Mouse (Mus musculus) layer of hippocampus, postnatal 14 days (tissue): ENCODE results near the gene R3hcc1l. TPM values are rescaled to one million over a fixed set of nuclear protein-coding genes. Genes with fewer than 3 reads are reported as not detected.

Experiments used
- DNase-seq, 2 experiments: peaks; one replicate each; pipeline ENCODE4 v3.0.0; 2021 to 2022; ENCODE audit warnings: low spot score in 2 of 2, mixed read lengths in 1 of 2
- long read RNA-seq, 2 experiments: library from polyadenylated mRNA; stranded (forward); transcript quantifications; one replicate each; pipeline ENCODE4 v2.0.0; 2021
- total RNA-seq, 2 experiments: library from RNA; stranded (reverse); gene quantifications; 2 replicates each; pipeline ENCODE4 v1.2.3; 2021

The R3hcc1l gene
- 10 to 100 TPM; 15.8 to 18.0 TPM for total RNA-seq
- long read RNA-seq, experiment 1, full-length matches to known transcripts, result 12 of 15 reads
- long read RNA-seq, experiment 1, partial matches to known transcripts, result 1 of 15 reads
- long read RNA-seq, experiment 1, other reads (novel, unspliced or antisense), result 2 of 15 reads
- long read RNA-seq, experiment 2, full-length matches to known transcripts, result 13 of 16 reads
- long read RNA-seq, experiment 2, partial matches to known transcripts, result 2 of 16 reads
- long read RNA-seq, experiment 2, other reads (novel, unspliced or antisense), result 1 of 16 reads

GRCm38 (mm10) chr19:42518620-42519310 lies at the start of gene R3hcc1l:
Gene R3hcc1l (plus strand): TSS chr19:42518759.
- peak; percentile 94 to 97 for DNase-seq

- no peak for DNase-seq
Observed at GRCm38 (mm10) chr19:42471571-42471970, 47.0 kb upstream of the R3hcc1l start.

GRCm38 (mm10) chr19:42472831-42473230 lies 45.7 kb upstream of the R3hcc1l start:
- DNase-seq, result no peak

GRCm38 (mm10) chr19:42477769-42478168 lies 40.8 kb upstream of the R3hcc1l start:
- no peak for DNase-seq

- no peak for DNase-seq
Observed at GRCm38 (mm10) chr19:42478303-42478702, 40.3 kb upstream of the R3hcc1l start.

GRCm38 (mm10) chr19:42485443-42485842 lies 33.1 kb upstream of the R3hcc1l start:
- DNase-seq, result no peak

- DNase-seq, result no peak
Observed at GRCm38 (mm10) chr19:42487261-42487660, 31.3 kb upstream of the R3hcc1l start.

GRCm38 (mm10) chr19:42493257-42493917 lies 25.2 kb upstream of the R3hcc1l start:
- DNase-seq, result peak; percentile 21 to 32

- DNase-seq, result no peak
Observed at GRCm38 (mm10) chr19:42504156-42504555, 14.4 kb upstream of the R3hcc1l start.

GRCm38 (mm10) chr19:42509625-42510024 lies 8.9 kb upstream of the R3hcc1l start:
- DNase-seq, result no peak

- no peak for DNase-seq
Observed at GRCm38 (mm10) chr19:42510276-42511171, 8.0 kb upstream of the R3hcc1l start.

- no peak for DNase-seq
Observed at GRCm38 (mm10) chr19:42515656-42516055, 2.9 kb upstream of the R3hcc1l start.

GRCm38 (mm10) chr19:42516121-42516520 lies 2.4 kb upstream of the R3hcc1l start:
- no peak for DNase-seq

GRCm38 (mm10) chr19:42517957-42518619 lies 471 bp upstream of the R3hcc1l start:
- DNase-seq, result peak in 1 of 2 experiments; percentile 15

GRCm38 (mm10) chr19:42519760-42520159 lies 1.2 kb downstream of the R3hcc1l start:
- DNase-seq, result no peak

- no peak for DNase-seq
Observed at GRCm38 (mm10) chr19:42524703-42525102, 6.1 kb downstream of the R3hcc1l start.

GRCm38 (mm10) chr19:42529992-42530437 lies 11.5 kb downstream of the R3hcc1l start:
- no peak for DNase-seq

GRCm38 (mm10) chr19:42534427-42534826 lies 15.9 kb downstream of the R3hcc1l start:
- no peak for DNase-seq

- no peak for DNase-seq
Observed at GRCm38 (mm10) chr19:42537600-42537999, 19.0 kb downstream of the R3hcc1l start.

GRCm38 (mm10) chr19:42538911-42539310 lies 20.4 kb downstream of the R3hcc1l start:
- no peak for DNase-seq
